Mouse (Mus musculus) forebrain, embryonic 14.5 days (tissue): ENCODE results near the gene Cask. TPM values are rescaled to one million over a fixed set of nuclear protein-coding genes. Genes with fewer than 3 reads are reported as not detected.
A peak's percentile ranks its signal among the peaks of the same experiment; 100 is the strongest.
"Not testable (repeated sequence)": the region's sequence is repeated elsewhere in the genome, so short reads cannot be mapped to it uniquely, and the experiment has no call there.

ENCODE experiments used
- ATAC-seq: fragments of 200-750 bp; cut with Nextera tagmentation; 2 replicates; pipeline ENCODE4 v1.8.0; 2017; ENCODE audit warnings: mild to moderate bottlenecking, moderate library complexity
- DNase-seq: peaks from one replicate; pipeline ENCODE4 v3.0.0-alpha.2; 2015; ENCODE audit warnings: low spot score
- H3K27ac ChIP-seq: fragments of 300-500 bp; sonication (generic); 2 replicates; pipeline ENCODE4 v1.5.1; 2014; ENCODE audit warnings: low read depth, mild to moderate bottlenecking, control low read depth, low read length, moderate library complexity
- H3K27me3 ChIP-seq: fragments of 300-500 bp; sonication (generic); replicated peaks from 2 replicates; pipeline ENCODE4 v1.6.1; 2014; ENCODE audit warnings: low read length, control low read depth, mixed read lengths; ENCODE audit not compliant: control insufficient read depth, insufficient read depth
- H3K36me3 ChIP-seq: fragments of 300-500 bp; sonication (generic); 2 replicates; pipeline ENCODE4 v1.6.1; 2014; ENCODE audit warnings: low read length, control low read depth; ENCODE audit not compliant: control insufficient read depth, insufficient read depth
- H3K4me1 ChIP-seq: fragments of 300-500 bp; sonication (generic); 2 replicates; pipeline ENCODE4 v1.6.1; 2014; ENCODE audit warnings: antibody characterized with exemption, low read length, control low read depth; ENCODE audit not compliant: control insufficient read depth, insufficient read depth
- H3K4me2 ChIP-seq: fragments of 300-500 bp; sonication (generic); 2 replicates; pipeline ENCODE4 v1.6.1; 2014; ENCODE audit warnings: mild to moderate bottlenecking, control low read depth, low read length
- H3K4me3 ChIP-seq: fragments of 300-500 bp; sonication (generic); 2 replicates; pipeline ENCODE4 v1.5.1; 2014; ENCODE audit warnings: low read depth, low read length, control low read depth
- H3K9ac ChIP-seq: fragments of 300-500 bp; sonication (generic); 2 replicates; pipeline ENCODE4 v1.6.1; 2014; ENCODE audit warnings: mild to moderate bottlenecking, low read length, control low read depth, moderate library complexity
- H3K9me3 ChIP-seq: fragments of 300-500 bp; sonication (generic); replicated peaks from 2 replicates; pipeline ENCODE4 v1.6.1; 2016; ENCODE audit warnings: low read length, control low read depth, mixed read lengths; ENCODE audit not compliant: control insufficient read depth
- WGBS: fragments of 180-500 bp; shearing (Covaris S2); extraction: QIAGEN DNeasy Blood & Tissue Kit; methylation state at CpG from one replicate; pipeline ENCODE4 v1.1.7; 2014; 5-methylcytosine and 5-hydroxymethylcytosine counted together
- polyA plus RNA-seq: library from polyadenylated mRNA; unstranded; fragments of >200 nt; fragmentation: Nextera tagmentation; extraction: Ambion mirVana; gene quantifications from 2 replicates; pipeline ENCODE4 v1.2.1, GENCODE M21; 2014

Gene Cask
- polyA plus RNA-seq, 1 experiment from 2014 or later, result 32.6 TPM

GRCm38 (mm10) chrX:13730785-13731184 lies 120.4 kb downstream of the Cask start:
- H3K4me2 ChIP-seq, H3K9me3 ChIP-seq, H3K4me3 ChIP-seq, DNase-seq, H3K9ac ChIP-seq, H3K27ac ChIP-seq, ATAC-seq, H3K4me1 ChIP-seq, H3K36me3 ChIP-seq, H3K27me3 ChIP-seq: not testable (repeated sequence)

GRCm38 (mm10) chrX:13729835-13730480 lies 121.2 kb downstream of the Cask start:
- Histone ChIP-seq H3K9me3 (no peaks in the 10 kb centered on the region), H3K27ac (no peak overlapping the region), H3K9ac (no peak overlapping the region), H3K4me1 (no peaks in the 10 kb centered on the region), H3K4me2 (no peak overlapping the region), H3K4me3 (no peak overlapping the region), H3K27me3 (no peaks in the 10 kb centered on the region), H3K36me3 (no peaks in the 10 kb centered on the region)
- 78% methylated on average over 1 of the region's 1 CpGs for WGBS
- no peak for ATAC-seq
- peak; percentile 36 for DNase-seq

GRCm38 (mm10) chrX:13725573-13726403 lies 125.4 kb downstream of the Cask start:
- H3K4me1 ChIP-seq, result no peaks in the 10 kb centered on the region
- no peak overlapping the region for H3K27ac ChIP-seq
- ATAC-seq (no peak), DNase-seq (no peak)
- H3K9ac ChIP-seq, result no peak overlapping the region
- H3K27me3 ChIP-seq, result no peaks in the 10 kb centered on the region
- H3K36me3 ChIP-seq, result no peaks in the 10 kb centered on the region
- 64% methylated on average over 8 of the region's 8 CpGs for WGBS
- H3K9me3 ChIP-seq, result no peaks in the 10 kb centered on the region
- H3K4me2 ChIP-seq, result no peak overlapping the region
- H3K4me3 ChIP-seq, result no peak overlapping the region

GRCm38 (mm10) chrX:13720296-13720829 lies 130.8 kb downstream of the Cask start:
- Histone ChIP-seq H3K27ac (no peak overlapping the region), H3K4me1 (no peaks in the 10 kb centered on the region), H3K9ac (no peak overlapping the region), H3K27me3 (no peaks in the 10 kb centered on the region), H3K4me3 (no peak overlapping the region), H3K36me3 (no peaks in the 10 kb centered on the region), H3K4me2 (no peak overlapping the region), H3K9me3 (no peaks in the 10 kb centered on the region)
- DNase-seq (no peak), ATAC-seq (no peak)
- 76% methylated on average over 7 of the region's 7 CpGs for WGBS

- Histone ChIP-seq H3K27ac (no peak overlapping the region), H3K4me2 (no peak overlapping the region), H3K27me3 (no peaks in the 10 kb centered on the region), H3K4me1 (no peaks in the 10 kb centered on the region), H3K36me3 (no peaks in the 10 kb centered on the region), H3K9me3 (no peaks in the 10 kb centered on the region), H3K4me3 (no peak overlapping the region), H3K9ac (no peak overlapping the region)
- no peak for ATAC-seq
- WGBS, result 80% methylated on average over 1 of the region's 1 CpGs
- DNase-seq, result no peak
Observed at GRCm38 (mm10) chrX:13718283-13718682, 132.9 kb downstream of the Cask start.

GRCm38 (mm10) chrX:13716796-13717569 lies 134.2 kb downstream of the Cask start:
- no peak for DNase-seq
- Histone ChIP-seq H3K4me2 (no peak overlapping the region), H3K9ac (no peak overlapping the region), H3K36me3 (no peaks in the 10 kb centered on the region), H3K27me3 (no peaks in the 10 kb centered on the region), H3K9me3 (no peaks in the 10 kb centered on the region), H3K27ac (no peak overlapping the region), H3K4me1 (no peaks in the 10 kb centered on the region), H3K4me3 (no peak overlapping the region)
- ATAC-seq, result no peak
- WGBS, result 79% methylated on average over 4 of the region's 4 CpGs

- peak; percentile 68; the same call in 1 of the 2 replicates for ATAC-seq
Observed at GRCm38 (mm10) chrX:13710174-13710573, 141.0 kb downstream of the Cask start.

GRCm38 (mm10) chrX:13705051-13705450 lies 146.1 kb downstream of the Cask start:
- Histone ChIP-seq H3K27me3 (no peaks in the 10 kb centered on the region), H3K27ac (no peak overlapping the region), H3K4me3 (no peak overlapping the region), H3K9me3 (no peaks in the 10 kb centered on the region), H3K4me2 (no peak overlapping the region), H3K9ac (no peak overlapping the region), H3K36me3 (no peaks in the 10 kb centered on the region), H3K4me1 (no peaks in the 10 kb centered on the region)
- no peak for ATAC-seq
- WGBS, result 60% methylated on average over 2 of the region's 2 CpGs
- peak; percentile 24 for DNase-seq

More at GRCm38 (mm10) chrX:13710174-13710573, 141.0 kb downstream of the Cask start:
- Histone ChIP-seq H3K4me2 (no peak overlapping the region), H3K27ac (no peak overlapping the region), H3K9me3 (no peaks in the 10 kb centered on the region), H3K27me3 (no peaks in the 10 kb centered on the region), H3K36me3 (no peaks in the 10 kb centered on the region), H3K9ac (no peak overlapping the region), H3K4me3 (no peak overlapping the region), H3K4me1 (no peaks in the 10 kb centered on the region)
- peak; percentile 74 for DNase-seq
- 41% methylated on average over 2 of the region's 2 CpGs for WGBS
